Mouse (Mus musculus) brain, embryonic 14.5 days (tissue): ENCODE results near the gene Dcaf12.
A peak's percentile ranks its signal among the peaks of the same experiment; 100 is the strongest.

Source experiments
- CTCF ChIP-seq: fragments of 200-500 bp; IDR thresholded peaks from 2 replicates; pipeline ENCODE4 v1.5.1; 2012; ENCODE audit warnings: inconsistent platforms, mild to moderate bottlenecking, moderate library complexity, borderline replicate concordance; ENCODE audit not compliant: insufficient read depth, insufficient read length; ENCODE audit errors: extremely low read depth
- POLR2A ChIP-seq: fragments of 200-500 bp; IDR thresholded peaks from 2 replicates; pipeline ENCODE4 v1.6.1; 2012; ENCODE audit warnings: mild to moderate bottlenecking, inconsistent platforms, borderline replicate concordance; ENCODE audit not compliant: poor library complexity, insufficient read depth, insufficient read length, severe bottlenecking; ENCODE audit errors: extremely low read depth

- TF ChIP-seq CTCF (no peak), POLR2A (peak; percentile 72; the same call in 1 of the 2 replicates)
Measured at GRCm38 (mm10) chr4:41274980-41275850, 39.5 kb downstream of the Dcaf12 start, which contains the start of gene Ubap2.
